Comparison of ENCODE assay signal across 16 mouse cellular contexts in the genomic region with DNA sequence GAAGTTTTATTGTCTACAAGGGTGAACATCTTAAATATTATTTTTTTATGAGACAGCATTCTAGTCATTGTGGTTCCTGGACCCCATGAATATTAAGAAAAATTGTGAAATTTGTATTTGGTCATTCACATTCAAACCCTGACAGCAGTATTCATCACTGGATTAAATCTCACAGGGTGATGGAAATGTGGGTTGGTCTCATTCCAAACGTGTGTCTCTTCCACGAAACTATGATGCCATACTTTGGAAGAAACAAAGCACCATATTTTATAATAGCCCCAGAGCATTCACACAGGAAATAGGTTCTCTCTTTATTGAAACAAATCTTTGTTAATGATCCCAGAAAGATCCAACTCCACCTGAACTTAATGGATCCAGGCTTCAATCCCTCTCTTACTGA.
"Had no signal": no experiment of that assay in that cellular context is flagged by ENCODE, and none has a peak within 500 bp of the region (broad histone marks: within the 10 kb centered on the region; RNA-seq: fewer than 3 reads in every experiment).

No protein-coding gene starts in this region.

- H3K9me3 ChIP-seq: liver, embryonic 12.5 days; liver, embryonic 15.5 days; lung, embryonic 15.5 days had no signal

- H3K4me3 ChIP-seq: layer of hippocampus, adult 2 months; liver, embryonic 12.5 days; liver, embryonic 15.5 days; lung, embryonic 15.5 days had no signal

- H3K9ac ChIP-seq: liver, embryonic 12.5 days; liver, embryonic 15.5 days; lung, embryonic 15.5 days had no signal

- H3K27me3 ChIP-seq: liver, embryonic 12.5 days; liver, embryonic 15.5 days; lung, embryonic 15.5 days had no signal

- H3K4me2 ChIP-seq: liver, embryonic 12.5 days; liver, embryonic 15.5 days; lung, embryonic 15.5 days; midbrain, embryonic 11.5 days had no signal

- ATAC-seq: liver, embryonic 12.5 days had no signal

- H3K36me3 ChIP-seq: liver, embryonic 12.5 days; liver, embryonic 15.5 days; lung, embryonic 15.5 days had no signal

- H3K27ac ChIP-seq: kidney, postnatal 0 days; layer of hippocampus, adult 2 months; liver, embryonic 12.5 days; liver, embryonic 15.5 days; lung, embryonic 15.5 days had no signal

- DNase-seq: kidney, adult 2 months; kidney, postnatal 25 days; layer of hippocampus, adult 9-11 months; liver; lung, adult 18-20 months; lung, postnatal 10 days; lung, postnatal 4 days; midbrain, embryonic 14.5 days; right cerebral cortex, adult 18-20 months; thymus, adult 18-20 months had no signal
